Mouse (Mus musculus): Measurements from ENCODE around the gene AU022252. TPM values are rescaled to one million over a fixed set of nuclear protein-coding genes. Genes with fewer than 3 reads are reported as not detected.
A peak's percentile ranks its signal among the peaks of the same experiment; 100 is the strongest.

AU022252 gene
- polyA plus RNA-seq, 1 experiment from 2014 or later = 27.3 TPM

DNA sequence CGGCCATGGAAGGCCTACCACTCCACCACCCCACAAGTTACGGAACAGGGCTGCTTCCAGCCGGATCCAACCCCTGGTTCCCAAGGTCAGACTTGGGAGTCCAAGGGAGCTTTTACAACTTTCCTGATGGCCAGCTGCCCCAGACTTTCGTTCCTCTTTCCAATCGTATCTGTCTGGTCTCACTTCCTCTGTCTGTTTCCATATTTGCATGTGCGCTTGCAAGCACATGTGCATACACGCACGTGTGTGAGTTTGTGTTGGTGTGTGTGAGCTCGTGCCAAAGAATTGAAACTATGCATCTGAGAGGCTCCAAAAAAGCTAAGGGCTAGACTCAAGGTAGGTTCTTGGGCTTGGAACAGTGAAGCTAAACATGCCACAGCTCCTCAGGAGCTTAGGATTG is 51.1 kb downstream of the AU022252 start:
- Histone ChIP-seq H3K4me1 (ENCODE audit: control insufficient read depth, insufficient read depth, low read length) (no peaks in the 10 kb centered on the region), H3K4me2 (ENCODE audit: low read depth, low read length) (no peak overlapping the region), H3K27me3 (replicated peaks; ENCODE audit: control insufficient read depth, insufficient read depth, low read length) (0 out of 2 replicates have a peak, but pooled peaks cover 2% of the 10 kb centered on the region), H3K9me3 (ENCODE audit: control insufficient read depth, low read length) (no peaks in the 10 kb centered on the region), H3K27ac (ENCODE audit: low read length) (no peak overlapping the region), H3K36me3 (ENCODE audit: control insufficient read depth, insufficient read depth, low read length) (no peaks in the 10 kb centered on the region), H3K9ac (ENCODE audit: low read depth, low read length) (no peak overlapping the region), H3K4me3 (ENCODE audit: low read length) (no peak overlapping the region)
- WGBS = 89% methylated on average over 9 of the region's 9 CpGs
- no peak for ATAC-seq

DNA sequence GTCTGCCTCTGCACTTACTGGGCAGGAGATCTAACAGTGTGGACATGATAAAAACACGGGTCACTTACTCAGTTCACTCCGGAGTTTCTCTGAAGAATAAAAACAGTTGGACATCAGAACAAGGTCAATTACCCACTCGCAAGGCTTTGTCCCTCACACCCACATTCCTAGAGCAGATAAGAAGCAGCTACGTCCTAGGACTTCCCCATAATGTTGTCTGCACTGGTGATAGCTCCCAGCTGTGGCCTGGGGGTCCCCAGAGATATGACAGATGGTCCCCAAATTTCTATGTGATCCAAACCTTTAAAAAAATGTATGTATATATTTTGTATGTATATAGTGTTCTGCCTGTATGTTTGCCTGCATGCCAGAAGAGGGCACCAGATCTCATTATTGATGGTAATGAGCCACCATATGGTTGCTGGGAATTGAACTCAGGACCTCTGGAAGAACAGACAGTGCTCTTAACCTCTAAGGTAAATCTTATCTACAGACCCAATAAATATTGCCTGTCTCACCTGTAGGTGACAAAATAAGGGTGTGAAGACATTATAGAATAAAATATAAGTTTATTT is 52.3 kb downstream of the AU022252 start:
- Histone ChIP-seq H3K36me3 (ENCODE audit: control insufficient read depth, insufficient read depth, low read length) (no peaks in the 10 kb centered on the region), H3K9me3 (ENCODE audit: control insufficient read depth, low read length) (no peaks in the 10 kb centered on the region), H3K4me1 (ENCODE audit: control insufficient read depth, insufficient read depth, low read length) (no peaks in the 10 kb centered on the region), H3K27me3 (replicated peaks; ENCODE audit: control insufficient read depth, insufficient read depth, low read length) (0 out of 2 replicates have a peak, but pooled peaks cover 2% of the 10 kb centered on the region), H3K4me2 (ENCODE audit: low read depth, low read length) (no peak overlapping the region), H3K4me3 (ENCODE audit: low read length) (no peak overlapping the region), H3K9ac (ENCODE audit: low read depth, low read length) (no peak overlapping the region), H3K27ac (ENCODE audit: low read length) (no peak overlapping the region)
- WGBS = 42% methylated on average over 4 of the region's 4 CpGs
- ATAC-seq = no peak

GRCm38 (mm10) chr4:119178331-119178730 is 54.2 kb downstream of the AU022252 start:
- Histone ChIP-seq H3K36me3 (ENCODE audit: control insufficient read depth, insufficient read depth, low read length) (no peaks in the 10 kb centered on the region), H3K27me3 (replicated peaks; ENCODE audit: control insufficient read depth, insufficient read depth, low read length) (0 out of 2 replicates have a peak, but pooled peaks cover 2% of the 10 kb centered on the region), H3K4me1 (ENCODE audit: control insufficient read depth, insufficient read depth, low read length) (no peaks in the 10 kb centered on the region; the same call in 1 of the 2 replicates), H3K4me3 (ENCODE audit: low read length) (no peak overlapping the region), H3K9me3 (ENCODE audit: control insufficient read depth, low read length) (no peaks in the 10 kb centered on the region), H3K9ac (ENCODE audit: low read depth, low read length) (0 out of 2 replicates have a peak overlapping the region, but pooled peaks have one; percentile 13), H3K4me2 (ENCODE audit: low read depth, low read length) (no peak overlapping the region), H3K27ac (ENCODE audit: low read length) (peak overlapping the region; percentile 21; the same call in 1 of the 2 replicates)
- WGBS = 63% methylated on average over 18 of the region's 18 CpGs
- ATAC-seq = no peak

DNA sequence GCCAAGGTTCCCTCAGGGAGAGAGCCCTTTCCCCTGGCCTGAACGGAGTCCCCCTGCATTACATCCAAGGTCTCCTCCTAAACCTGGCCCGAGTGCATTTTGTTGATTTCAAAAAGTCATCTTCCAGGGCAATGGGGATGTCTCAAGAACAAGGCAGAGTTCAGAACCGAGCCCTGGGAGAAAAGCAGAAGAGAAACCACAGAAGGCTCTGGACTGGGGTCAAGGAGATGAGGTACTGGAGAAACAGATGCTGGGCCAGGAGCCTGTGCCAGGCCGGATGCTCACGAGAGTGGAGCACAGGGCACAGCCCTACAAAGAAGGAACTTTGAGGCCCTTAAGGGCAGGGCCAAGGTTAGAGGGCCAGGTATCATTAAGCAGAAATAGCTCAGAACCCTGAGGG is 54.8 kb downstream of the AU022252 start:
- no peak for ATAC-seq
- no peak overlapping the region for H3K27ac ChIP-seq (ENCODE audit: low read length)
- WGBS = 73% methylated on average over 5 of the region's 5 CpGs

GRCm38 (mm10) chr4:119173851-119174453 is 58.6 kb downstream of the AU022252 start, which contains the start of gene Zfp691:
Gene Zfp691 (minus strand): TSS chr4:119174195.
- H3K4me1 ChIP-seq (ENCODE audit: control insufficient read depth, insufficient read depth, low read length) = peaks cover 7% of the 10 kb centered on the region; the same call in 1 of the 2 replicates
- WGBS = under 1% methylated on average over 40 of the region's 40 CpGs
- peak within 1 kb of the TSS; percentile 91 for H3K9ac ChIP-seq (ENCODE audit: low read depth, low read length)
- H3K36me3 ChIP-seq (ENCODE audit: control insufficient read depth, insufficient read depth, low read length) = peaks cover 3% of the 10 kb centered on the region
- ATAC-seq = peak; percentile 100
- no peaks in the 10 kb centered on the region for H3K9me3 ChIP-seq (ENCODE audit: control insufficient read depth, low read length)
- H3K4me2 ChIP-seq (ENCODE audit: low read depth, low read length) = peak within 1 kb of the TSS; percentile 74
- no peaks in the 10 kb centered on the region for H3K27me3 ChIP-seq (replicated peaks; ENCODE audit: control insufficient read depth, insufficient read depth, low read length)
- peak within 1 kb of the TSS; percentile 78 for H3K4me3 ChIP-seq (ENCODE audit: low read length)
- H3K27ac ChIP-seq (ENCODE audit: low read length) = peak within 1 kb of the TSS; percentile 35; the same call in 1 of the 2 replicates

More for the DNA sequence above, 54.8 kb downstream of the AU022252 start:
- Histone ChIP-seq H3K4me2 (ENCODE audit: low read depth, low read length) (no peak overlapping the region), H3K9me3 (ENCODE audit: control insufficient read depth, low read length) (no peaks in the 10 kb centered on the region), H3K27me3 (replicated peaks; ENCODE audit: control insufficient read depth, insufficient read depth, low read length) (0 out of 2 replicates have a peak, but pooled peaks cover 2% of the 10 kb centered on the region), H3K4me1 (ENCODE audit: control insufficient read depth, insufficient read depth, low read length) (peaks cover 6% of the 10 kb centered on the region; the same call in 1 of the 2 replicates), H3K4me3 (ENCODE audit: low read length) (no peak overlapping the region), H3K9ac (ENCODE audit: low read depth, low read length) (no peak overlapping the region), H3K36me3 (ENCODE audit: control insufficient read depth, insufficient read depth, low read length) (no peaks in the 10 kb centered on the region)

DNA sequence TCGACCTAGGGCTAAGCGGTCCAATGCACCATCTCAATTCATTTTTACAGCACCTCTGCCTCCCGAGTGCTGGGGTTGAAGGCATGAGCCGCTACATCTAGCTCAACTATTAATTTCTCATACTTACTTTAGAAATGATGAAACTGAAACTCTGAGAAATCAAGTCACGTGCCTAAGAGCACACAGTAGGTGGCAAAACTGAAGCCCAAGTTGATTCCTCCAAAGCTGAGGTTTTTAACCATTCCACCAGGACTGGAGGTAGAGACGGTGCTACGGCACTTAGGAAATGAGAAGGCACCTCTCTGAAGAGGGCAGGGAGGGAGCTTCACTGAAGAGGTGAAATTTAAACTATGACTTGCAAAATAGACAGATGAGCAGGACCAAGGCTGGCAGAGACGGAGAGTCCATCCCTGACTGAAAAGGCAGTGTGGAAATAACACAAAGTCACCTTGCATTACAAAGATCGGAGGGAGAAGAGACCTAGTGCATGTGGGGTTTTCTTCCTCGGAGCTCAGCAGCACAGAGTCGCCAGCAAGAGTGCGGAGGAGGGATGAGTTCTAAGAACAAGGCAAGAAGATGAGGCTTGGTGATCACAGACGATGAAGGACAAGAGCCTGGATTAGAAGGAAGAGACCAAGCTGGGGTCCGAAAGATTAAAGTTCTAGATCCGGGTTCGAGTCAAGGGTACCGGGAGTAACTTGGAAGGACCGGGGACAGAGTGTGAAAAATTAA is 59.4 kb downstream of the AU022252 start:
- 36% methylated on average over 18 of the region's 18 CpGs for WGBS
- peak overlapping the region; percentile 78 for H3K4me3 ChIP-seq (ENCODE audit: low read length)
- H3K4me1 ChIP-seq (ENCODE audit: control insufficient read depth, insufficient read depth, low read length) = peaks cover 7% of the 10 kb centered on the region; the same call in 1 of the 2 replicates
- peak overlapping the region; percentile 35; the same call in 1 of the 2 replicates for H3K27ac ChIP-seq (ENCODE audit: low read length)
- H3K27me3 ChIP-seq (replicated peaks; ENCODE audit: control insufficient read depth, insufficient read depth, low read length) = no peaks in the 10 kb centered on the region
- H3K4me2 ChIP-seq (ENCODE audit: low read depth, low read length) = peak overlapping the region; percentile 74
- no peaks in the 10 kb centered on the region for H3K9me3 ChIP-seq (ENCODE audit: control insufficient read depth, low read length)
- peaks cover 3% of the 10 kb centered on the region for H3K36me3 ChIP-seq (ENCODE audit: control insufficient read depth, insufficient read depth, low read length)
- H3K9ac ChIP-seq (ENCODE audit: low read depth, low read length) = peak overlapping the region; percentile 91
- ATAC-seq = no peak

DNA sequence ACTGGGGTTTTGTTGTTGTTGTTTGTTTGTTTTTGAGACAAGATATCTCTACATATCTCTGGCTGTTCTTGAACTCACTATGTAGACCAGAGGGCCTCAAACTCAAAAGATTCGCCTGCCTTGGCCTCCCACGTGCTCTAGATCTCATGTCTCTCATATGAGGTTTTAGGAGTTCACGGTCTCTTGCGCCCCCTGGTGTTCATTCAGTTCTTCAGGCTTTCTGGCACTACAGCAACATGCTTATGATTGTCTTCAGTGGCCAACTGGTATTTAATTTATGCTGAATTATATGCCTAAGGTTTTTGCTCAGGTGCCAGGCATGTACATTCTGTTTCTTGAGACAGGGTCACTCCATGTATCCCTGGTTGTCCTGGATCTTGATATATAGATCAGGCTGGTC is 64.8 kb downstream of the AU022252 start:
- H3K27me3 ChIP-seq (replicated peaks; ENCODE audit: control insufficient read depth, insufficient read depth, low read length) = no peaks in the 10 kb centered on the region
- no peak overlapping the region for H3K9ac ChIP-seq (ENCODE audit: low read depth, low read length)
- ATAC-seq = peak; percentile 53; the same call in 1 of the 2 replicates
- no peaks in the 10 kb centered on the region for H3K9me3 ChIP-seq (ENCODE audit: control insufficient read depth, low read length)
- no peak overlapping the region for H3K4me3 ChIP-seq (ENCODE audit: low read length)
- H3K36me3 ChIP-seq (ENCODE audit: control insufficient read depth, insufficient read depth, low read length) = peaks cover 3% of the 10 kb centered on the region
- H3K4me2 ChIP-seq (ENCODE audit: low read depth, low read length) = no peak overlapping the region
- peaks cover 1% of the 10 kb centered on the region; the same call in 1 of the 2 replicates for H3K4me1 ChIP-seq (ENCODE audit: control insufficient read depth, insufficient read depth, low read length)
- no peak overlapping the region for H3K27ac ChIP-seq (ENCODE audit: low read length)
- 2% methylated on average over 4 of the region's 4 CpGs for WGBS

GRCm38 (mm10) chr4:119167068-119167467 is 65.4 kb downstream of the AU022252 start:
- Histone ChIP-seq H3K4me2 (ENCODE audit: low read depth, low read length) (no peak overlapping the region), H3K27ac (ENCODE audit: low read length) (no peak overlapping the region), H3K27me3 (replicated peaks; ENCODE audit: control insufficient read depth, insufficient read depth, low read length) (no peaks in the 10 kb centered on the region), H3K4me1 (ENCODE audit: control insufficient read depth, insufficient read depth, low read length) (no peaks in the 10 kb centered on the region), H3K4me3 (ENCODE audit: low read length) (no peak overlapping the region), H3K9ac (ENCODE audit: low read depth, low read length) (no peak overlapping the region), H3K36me3 (ENCODE audit: control insufficient read depth, insufficient read depth, low read length) (peaks cover 3% of the 10 kb centered on the region), H3K9me3 (ENCODE audit: control insufficient read depth, low read length) (no peaks in the 10 kb centered on the region)
- WGBS = 76% methylated on average over 4 of the region's 4 CpGs
- ATAC-seq = peak; percentile 63; the same call in 1 of the 2 replicates

DNA sequence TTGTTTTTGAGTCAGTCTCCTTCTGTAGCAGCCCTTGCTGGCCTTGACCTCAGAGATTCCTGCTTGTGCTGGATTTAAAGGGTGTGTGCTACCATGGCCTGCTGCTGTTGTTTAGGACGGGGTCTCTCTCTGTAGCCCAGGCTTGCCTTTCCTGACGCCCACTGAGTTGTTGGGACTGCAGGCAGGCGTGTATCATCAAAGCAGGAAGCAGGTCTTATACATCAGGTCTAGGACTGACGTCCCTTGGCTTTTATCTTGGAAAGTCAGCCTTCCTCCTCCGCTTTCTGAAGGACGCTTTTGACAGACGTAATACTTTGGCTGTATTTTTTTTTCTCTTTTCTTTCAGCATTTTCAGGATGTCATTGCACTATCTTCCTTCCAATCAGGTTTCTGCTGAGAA is 66.6 kb downstream of the AU022252 start:
- Histone ChIP-seq H3K4me1 (ENCODE audit: control insufficient read depth, insufficient read depth, low read length) (no peaks in the 10 kb centered on the region), H3K4me2 (ENCODE audit: low read depth, low read length) (no peak overlapping the region), H3K27me3 (replicated peaks; ENCODE audit: control insufficient read depth, insufficient read depth, low read length) (no peaks in the 10 kb centered on the region), H3K4me3 (ENCODE audit: low read length) (no peak overlapping the region), H3K36me3 (ENCODE audit: control insufficient read depth, insufficient read depth, low read length) (peaks cover 3% of the 10 kb centered on the region), H3K9me3 (ENCODE audit: control insufficient read depth, low read length) (no peaks in the 10 kb centered on the region), H3K27ac (ENCODE audit: low read length) (no peak overlapping the region), H3K9ac (ENCODE audit: low read depth, low read length) (no peak overlapping the region)
- WGBS = 74% methylated on average over 7 of the region's 7 CpGs
- no peak for ATAC-seq
